Mouse (Mus musculus) thymus, postnatal 0 days (tissue): ENCODE measurements around the gene Zbtb20. TPM values are rescaled to one million over a fixed set of nuclear protein-coding genes. Genes with fewer than 3 reads are reported as not detected.
A peak's percentile ranks its signal among the peaks of the same experiment; 100 is the strongest.

Experiments
- DNase-seq: peaks from one replicate; pipeline ENCODE4 v3.0.0-alpha.2; 2015; ENCODE audit warnings: low spot score
- polyA plus RNA-seq: library from polyadenylated mRNA; unstranded; fragments of >200 nt; fragmentation: Nextera tagmentation; extraction: Ambion mirVana; gene quantifications from 2 replicates; pipeline ENCODE4 v1.2.1, GENCODE M21; 2015

The Zbtb20 gene
- polyA plus RNA-seq, 1 experiment from 2014 or later = 15.5 TPM

- no peak for DNase-seq
Measured at GRCm38 (mm10) chr16:43355776-43356645, 480.3 kb downstream of the Zbtb20 start.

DNA sequence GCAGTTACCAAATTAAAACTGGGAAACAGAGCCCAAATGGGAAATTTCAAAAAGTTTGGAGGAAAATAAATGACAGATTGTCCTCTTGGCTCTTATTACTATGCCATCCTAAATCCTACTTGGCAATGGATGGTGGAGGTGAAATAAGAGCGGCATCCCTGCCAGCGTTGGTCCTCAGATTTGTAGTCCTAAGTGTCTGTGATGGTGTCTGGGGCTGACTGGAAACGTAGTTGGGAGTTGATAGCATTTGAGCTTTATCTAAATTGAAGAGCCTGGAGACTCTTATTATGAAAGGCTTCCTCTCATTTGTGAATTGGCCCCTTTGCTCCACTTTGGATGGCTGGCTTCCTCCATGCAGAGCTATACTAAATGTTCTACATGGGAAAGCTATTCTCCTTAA, 483.9 kb downstream of the Zbtb20 start:
- no peak for DNase-seq

- no peak for DNase-seq
Measured at GRCm38 (mm10) chr16:43360112-43360511, 484.4 kb downstream of the Zbtb20 start.

DNA sequence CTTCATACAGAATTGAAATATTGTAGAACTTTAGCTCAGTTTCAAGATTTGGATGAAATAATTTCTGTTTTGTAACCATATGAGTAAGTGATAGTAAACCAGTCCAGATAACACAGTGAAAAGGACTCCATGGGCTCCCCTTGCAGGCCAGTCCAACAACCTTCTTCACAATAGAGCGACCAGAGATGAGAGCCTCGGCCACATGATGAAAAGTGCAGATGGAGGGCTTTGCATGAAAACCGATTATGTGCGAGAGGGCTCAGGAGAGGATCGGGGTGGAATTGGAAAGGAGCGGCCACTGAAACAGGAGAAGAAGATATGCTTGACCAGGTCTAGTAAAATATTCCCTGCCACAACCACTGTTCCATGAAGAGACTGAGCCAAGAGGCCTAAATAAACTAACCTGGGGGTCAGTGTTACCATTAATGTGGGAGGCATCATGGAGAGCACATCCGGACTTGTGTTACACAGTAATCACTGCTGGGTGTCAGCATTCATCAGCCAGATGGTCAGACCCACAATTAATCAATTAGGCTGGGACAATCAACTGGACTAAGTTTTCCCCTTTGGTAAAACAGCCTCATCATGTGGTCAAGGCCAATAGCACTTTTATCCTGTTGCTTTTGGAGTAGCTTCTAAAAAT, 485.3 kb downstream of the Zbtb20 start:
- no peak for DNase-seq

DNA sequence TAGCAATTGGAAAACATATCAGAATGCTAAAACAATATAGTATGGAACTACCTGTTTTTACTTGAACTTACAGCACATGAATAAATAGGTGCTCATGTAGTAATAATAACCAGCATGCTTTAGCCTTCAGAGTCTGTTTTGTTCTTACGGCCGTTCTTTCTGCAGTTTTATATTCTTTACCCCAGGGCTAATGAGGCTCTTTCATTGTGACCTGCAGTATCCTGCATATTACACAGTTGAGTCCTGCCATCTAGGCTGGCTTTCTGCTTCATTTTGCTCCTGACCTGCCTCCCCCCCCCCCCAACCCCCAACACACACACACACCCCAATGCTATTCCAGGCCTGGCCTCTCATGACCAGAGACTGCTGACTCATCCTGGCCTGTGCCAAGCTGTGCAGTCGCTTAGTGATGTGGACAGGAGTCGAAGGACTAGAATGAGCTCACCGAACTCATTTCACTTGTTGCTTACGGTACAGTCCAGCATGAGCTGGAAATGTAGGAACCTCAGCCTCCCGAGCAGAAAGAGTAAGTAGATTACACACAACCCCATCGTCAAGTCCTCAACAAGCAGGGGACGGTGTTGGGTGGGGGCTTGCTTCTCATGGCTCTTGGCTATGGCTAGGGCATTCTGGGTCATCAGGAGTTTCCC, 487.1 kb downstream of the Zbtb20 start:
- DNase-seq = no peak

DNA sequence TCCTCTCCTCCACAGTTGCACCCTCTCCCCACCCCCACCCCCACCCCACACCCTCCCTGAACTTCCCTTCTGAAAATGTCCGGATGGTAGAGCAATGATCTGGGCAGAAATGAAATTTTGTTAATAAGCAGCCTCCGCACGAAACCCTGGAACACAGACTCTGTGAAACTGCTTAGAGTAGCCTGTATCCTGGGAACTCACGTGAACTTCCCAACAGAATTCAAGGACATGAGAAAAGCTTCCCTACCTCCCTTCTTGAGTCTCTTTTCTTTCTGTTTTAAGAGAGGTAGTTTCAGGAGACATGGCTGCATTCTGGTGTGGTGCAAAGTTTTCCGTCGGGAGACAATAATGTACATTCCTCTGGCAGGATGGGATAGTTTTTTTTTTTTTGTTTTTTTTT, 487.6 kb downstream of the Zbtb20 start:
- no peak for DNase-seq

DNA sequence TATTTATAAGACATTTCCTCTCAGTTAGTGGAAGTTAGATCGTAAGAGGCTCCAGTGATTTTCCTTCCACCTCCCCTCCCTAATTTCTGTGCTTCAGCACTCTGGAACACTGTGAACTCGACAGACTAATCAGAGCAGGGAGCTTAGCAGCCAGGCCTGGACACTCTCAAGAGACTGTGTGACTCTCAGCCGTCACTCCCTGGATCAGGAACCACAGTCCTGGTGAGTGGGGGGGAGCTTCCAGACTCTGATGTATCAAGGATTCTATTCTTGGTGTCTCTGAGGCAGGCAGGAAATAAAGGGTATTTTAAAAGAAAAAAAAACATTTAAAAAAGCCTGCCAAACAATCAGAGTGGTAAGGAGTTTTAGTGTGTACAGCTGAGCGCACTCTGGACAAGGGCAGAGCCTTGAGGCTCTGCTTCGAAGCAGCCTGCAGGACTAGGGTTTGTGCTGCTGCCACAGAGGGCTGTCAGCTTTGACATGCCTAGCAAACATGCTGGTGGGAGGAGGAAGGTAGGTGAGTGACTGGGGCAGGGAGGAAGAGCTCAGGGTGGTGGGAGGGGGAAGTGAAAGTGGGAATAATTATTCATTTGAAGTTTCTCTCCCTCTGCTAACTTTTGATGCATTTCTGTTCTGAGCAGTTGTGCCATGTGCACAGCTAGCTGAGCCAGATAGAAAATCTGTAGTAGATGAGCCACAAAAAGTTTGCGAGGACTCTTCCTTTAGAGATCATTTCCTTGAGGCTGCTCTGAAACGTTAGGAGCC, 488.3 kb downstream of the Zbtb20 start:
- DNase-seq = no peak

- DNase-seq = no peak
Measured at GRCm38 (mm10) chr16:43364516-43364910, 488.8 kb downstream of the Zbtb20 start.

DNA sequence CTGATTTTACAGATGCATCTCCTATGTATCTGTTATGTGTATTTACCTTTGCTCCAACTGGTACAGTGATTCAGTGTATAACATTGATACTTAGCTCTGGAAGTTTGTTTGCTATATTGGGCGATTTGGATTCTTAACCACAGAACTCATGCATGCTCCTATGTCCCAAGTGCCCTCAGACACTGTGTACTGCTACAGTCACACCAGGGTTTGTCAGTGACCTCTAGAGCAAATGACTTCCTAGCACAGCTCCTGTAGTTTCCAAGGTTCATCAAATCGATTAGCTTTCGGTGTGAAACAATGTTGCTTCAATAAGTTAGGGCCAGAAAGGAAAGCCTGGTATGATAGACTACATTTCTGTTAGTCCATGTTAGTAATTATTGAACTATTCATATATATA, 489.6 kb downstream of the Zbtb20 start:
- DNase-seq = no peak

GRCm38 (mm10) chr16:43370496-43371020, 494.9 kb downstream of the Zbtb20 start:
- no peak for DNase-seq

DNA sequence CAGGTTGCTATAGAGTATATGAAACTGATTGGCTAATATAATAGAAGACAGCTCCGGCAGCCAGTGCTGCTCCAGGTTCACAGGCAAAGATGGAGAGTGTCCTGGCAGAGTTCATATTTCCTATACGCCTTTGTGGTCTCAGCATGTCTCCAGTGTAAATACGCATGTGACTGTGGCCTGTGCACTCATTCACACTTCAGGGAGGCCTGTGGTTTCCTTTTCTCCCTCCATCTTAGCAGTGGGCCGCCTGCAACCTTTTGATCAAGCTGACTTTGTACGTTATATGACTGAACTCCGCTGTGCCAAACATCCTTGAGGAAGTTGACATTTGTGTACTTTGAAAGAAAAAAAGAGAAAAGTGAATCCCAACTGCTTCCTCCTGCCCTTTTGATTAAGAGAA, 501.1 kb downstream of the Zbtb20 start:
- DNase-seq = peak; percentile 25

DNA sequence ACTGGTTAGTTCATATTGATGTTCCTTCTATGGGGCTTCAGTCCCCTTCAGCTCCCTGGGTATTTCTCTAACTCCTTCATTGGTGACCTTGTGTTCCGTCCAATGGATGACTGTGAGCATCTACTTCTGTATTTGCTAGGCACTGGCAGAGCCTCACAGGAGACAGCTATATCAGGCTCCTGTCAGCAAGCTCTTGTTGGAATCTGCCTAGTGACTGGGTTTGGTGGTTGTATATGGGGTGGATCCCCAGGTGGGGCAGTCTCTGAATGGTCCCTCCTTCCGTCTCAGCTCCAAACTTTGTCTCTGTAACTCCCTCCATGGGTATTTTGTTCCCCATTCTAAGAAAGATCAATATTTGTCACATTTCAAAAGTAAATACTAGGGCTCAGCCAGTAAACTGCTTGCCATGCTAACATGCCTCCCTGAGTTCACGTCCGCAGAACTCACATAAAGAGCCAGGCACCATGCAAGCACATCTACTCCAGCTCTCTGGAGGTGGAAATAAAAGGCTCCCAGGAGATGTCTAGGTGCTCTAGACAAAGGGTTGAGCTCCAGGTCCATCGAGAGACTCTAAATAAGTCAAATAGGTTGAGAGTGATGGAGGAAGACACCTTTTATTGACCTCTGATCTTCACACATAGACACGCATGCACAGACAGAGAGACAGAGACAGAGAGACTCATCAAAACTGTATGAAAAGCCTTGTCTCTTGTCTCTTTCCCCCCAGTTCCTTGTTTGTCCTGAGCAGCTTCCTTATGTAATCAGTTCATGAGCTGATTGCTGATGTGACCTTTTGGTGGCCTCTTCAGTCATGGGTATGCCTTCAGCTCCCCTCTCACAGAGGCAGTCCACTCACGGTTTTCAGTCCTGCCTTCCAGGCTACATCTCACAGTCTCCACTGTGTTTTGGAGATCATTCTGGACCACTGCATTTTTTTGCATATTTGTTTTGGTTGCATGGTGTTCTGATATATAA, 504.0 kb downstream of the Zbtb20 start:
- no peak for DNase-seq

GRCm38 (mm10) chr16:43381183-43381582, 505.5 kb downstream of the Zbtb20 start:
- no peak for DNase-seq

DNA sequence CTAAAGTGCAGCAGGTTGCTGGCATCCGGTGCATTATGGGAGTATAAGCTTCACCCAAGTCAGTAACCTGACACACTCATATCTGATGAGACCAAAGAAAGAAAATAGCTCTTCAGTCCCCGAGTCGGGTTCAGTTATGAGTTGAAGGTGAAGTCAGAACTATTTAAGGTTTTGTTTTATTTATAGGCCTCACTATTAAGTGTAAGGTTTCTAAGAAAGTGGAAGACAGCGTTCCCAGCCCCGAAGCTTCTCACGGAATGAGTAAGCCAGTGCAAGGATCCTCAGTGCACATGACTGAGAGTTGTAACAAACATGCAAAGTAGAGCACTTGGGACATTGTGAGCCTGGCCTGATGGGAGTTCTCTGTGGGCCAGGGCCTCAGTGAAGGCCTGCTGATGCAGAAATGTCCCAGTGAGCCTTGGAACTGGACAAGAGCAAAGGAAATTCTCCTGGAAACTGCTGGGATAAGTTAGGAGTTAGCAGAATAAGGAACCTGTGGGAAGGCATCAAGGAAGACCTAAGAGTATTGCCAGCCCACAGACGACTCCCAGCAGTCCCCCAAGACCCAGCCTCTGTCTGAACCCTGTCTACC, 507.6 kb downstream of the Zbtb20 start:
- no peak for DNase-seq

DNA sequence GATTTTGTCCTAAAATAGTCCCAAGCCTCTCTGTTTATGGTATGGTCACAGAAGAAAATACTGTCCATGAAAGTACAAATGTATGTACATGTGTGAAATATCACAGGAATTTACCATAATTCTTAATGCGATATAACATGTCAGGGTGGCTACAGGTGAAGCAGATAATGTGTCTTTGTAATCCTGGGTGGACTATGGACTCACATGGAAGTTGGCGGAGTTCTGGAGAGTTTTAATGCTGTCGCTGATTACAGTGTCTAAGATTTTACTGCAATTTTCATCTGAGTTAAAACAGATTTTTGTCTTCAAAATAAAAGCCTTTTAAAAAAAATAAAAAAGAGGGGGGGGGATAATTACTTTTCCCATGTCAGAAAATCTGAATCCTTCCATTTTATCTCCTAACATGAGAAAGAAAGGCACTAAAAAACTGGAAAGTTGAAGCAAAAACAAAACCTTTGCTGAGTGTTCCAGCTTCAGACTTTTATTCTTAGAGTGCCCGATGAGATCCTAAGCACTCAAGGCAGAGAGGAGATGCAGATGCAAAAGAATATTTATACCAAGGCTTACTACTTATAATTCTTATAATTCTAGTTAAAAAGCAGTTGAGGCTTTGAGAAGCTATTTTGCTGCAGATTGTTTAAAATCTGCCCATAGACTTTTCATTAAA, 509.4 kb downstream of the Zbtb20 start:
- DNase-seq = no peak

DNA sequence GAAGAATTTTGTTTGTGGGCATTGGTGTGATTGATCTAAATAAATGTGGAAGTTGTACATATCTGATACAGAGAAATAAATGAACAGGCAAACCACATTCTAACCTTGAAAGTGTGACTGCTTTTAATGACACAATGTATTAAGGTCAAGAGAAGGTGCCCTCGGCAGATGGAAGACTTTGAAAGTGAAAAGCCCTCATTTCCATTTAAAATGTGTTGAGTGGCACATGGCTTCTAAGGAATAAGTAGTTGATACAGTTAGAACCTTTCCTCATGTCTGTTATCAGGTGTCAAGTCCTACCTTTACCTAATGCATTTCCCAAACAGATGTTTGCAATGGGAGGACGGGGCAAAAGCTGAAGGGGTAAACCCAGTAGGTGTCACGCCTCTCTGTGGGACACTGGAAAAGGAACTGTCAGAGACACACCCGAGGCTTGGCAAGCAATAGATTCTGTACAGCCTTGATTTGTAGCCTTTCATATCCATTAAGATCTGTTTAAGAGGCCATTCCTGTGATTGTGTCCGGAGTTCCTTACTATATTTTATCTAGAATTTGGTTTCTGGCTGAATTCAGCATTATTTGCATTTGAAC, 510.0 kb downstream of the Zbtb20 start:
- DNase-seq = no peak

DNA sequence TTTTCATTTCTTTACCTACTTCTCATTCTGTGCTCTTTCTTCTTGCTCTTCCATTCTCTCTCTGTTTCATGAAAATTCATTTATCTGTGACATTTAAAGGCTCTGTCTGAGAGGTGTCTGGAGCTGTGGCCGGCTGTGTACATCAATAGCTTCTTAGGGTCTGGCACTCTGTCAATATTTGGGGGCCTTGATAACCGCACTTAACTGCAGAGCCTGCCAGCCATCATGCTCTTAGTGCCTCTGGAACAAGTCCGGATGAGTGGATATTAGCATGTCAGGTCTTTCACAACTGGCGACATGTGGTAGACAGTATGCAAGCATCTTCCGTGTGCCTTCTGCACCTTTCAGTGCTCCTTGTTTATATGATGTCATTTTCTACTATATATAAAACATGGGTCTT, 510.7 kb downstream of the Zbtb20 start:
- no peak for DNase-seq

- DNase-seq = no peak
Measured at GRCm38 (mm10) chr16:43388389-43388788, 512.7 kb downstream of the Zbtb20 start.

GRCm38 (mm10) chr16:43390387-43390786, 514.7 kb downstream of the Zbtb20 start:
- DNase-seq = no peak
